Mouse (Mus musculus) MEL (cell line): Measurements from ENCODE around the gene Fryl.

Experiments used
- CTCF ChIP-seq, 3 experiments: IDR thresholded peaks in 2 of 3; conservative IDR thresholded peaks in 1 of 3; 2 replicates each; pipeline ENCODE4 v1.5.1; 2011 to 2012; ENCODE audit warnings: low read length in 3 of 3, low read depth in 2 of 3, mild to moderate bottlenecking in 2 of 3, improper control_type of control experiment in 1 of 3, inconsistent platforms in 1 of 3, mixed read lengths in 1 of 3, moderate library complexity in 1 of 3; ENCODE audit not compliant: control insufficient read depth in 1 of 3, insufficient read depth in 1 of 3, poor library complexity in 1 of 3, severe bottlenecking in 1 of 3
- E2F4 ChIP-seq: IDR thresholded peaks from 2 replicates; pipeline ENCODE4 v1.6.1; 2011; ENCODE audit warnings: low read depth, low read length, improper control_type of control experiment, borderline replicate concordance
- ELF1 ChIP-seq: IDR thresholded peaks from 2 replicates; pipeline ENCODE4 v1.6.1; 2014; ENCODE audit warnings: low read depth, mild to moderate bottlenecking, inconsistent platforms, low read length, improper control_type of control experiment, moderate library complexity
- HCFC1 ChIP-seq: IDR thresholded peaks from 2 replicates; pipeline ENCODE4 v1.6.1; 2012; ENCODE audit warnings: low read depth, mild to moderate bottlenecking, inconsistent platforms, low read length, improper control_type of control experiment, moderate library complexity
- NELFE ChIP-seq: IDR thresholded peaks from 2 replicates; pipeline ENCODE4 v1.6.1; 2011; ENCODE audit warnings: low read depth, low read length, improper control_type of control experiment
- POLR2A ChIP-seq, 2 experiments: IDR thresholded peaks; 2 replicates each; pipeline ENCODE4 v1.6.1; 2011 to 2012; ENCODE audit warnings: low read length in 2 of 2, mild to moderate bottlenecking in 2 of 2, control low read depth in 1 of 2, improper control_type of control experiment in 1 of 2, low read depth in 1 of 2, moderate library complexity in 1 of 2; ENCODE audit not compliant: control insufficient read depth in 1 of 2, insufficient read depth in 1 of 2, poor library complexity in 1 of 2
- RCOR1 ChIP-seq: IDR thresholded peaks from 2 replicates; pipeline ENCODE4 v1.6.1; 2012; ENCODE audit warnings: low read depth, mild to moderate bottlenecking, inconsistent platforms, low read length, improper control_type of control experiment
- SMC3 ChIP-seq: IDR thresholded peaks from 2 replicates; pipeline ENCODE4 v1.6.1; 2011; ENCODE audit warnings: low read depth, low read length, improper control_type of control experiment
- TCF12 ChIP-seq: IDR thresholded peaks from 2 replicates; pipeline ENCODE4 v1.6.1; 2014; ENCODE audit warnings: low read depth, mild to moderate bottlenecking, inconsistent platforms, low read length, improper control_type of control experiment, moderate library complexity
- USF1 ChIP-seq: IDR thresholded peaks from 2 replicates; pipeline ENCODE4 v1.6.1; 2014; ENCODE audit warnings: low read depth, mild to moderate bottlenecking, inconsistent platforms, low read length, improper control_type of control experiment, moderate library complexity

- TF ChIP-seq POLR2A (IDR thresholded peaks at IDR 0.05; ENCODE audit: control insufficient read depth in 1 of 2, insufficient read depth in 1 of 2, low read depth in 1 of 2, low read length in 2 of 2, poor library complexity in 1 of 2) (no peak), CTCF (IDR thresholded peaks at IDR 0.05 in 2 of 3, conservative IDR thresholded peaks at IDR 0.05 in 1 of 3; ENCODE audit: control insufficient read depth in 1 of 3, insufficient read depth in 1 of 3, low read depth in 2 of 3, low read length in 3 of 3, poor library complexity in 1 of 3, severe bottlenecking in 1 of 3) (no peak), HCFC1 (no peak), ELF1 (no peak), USF1 (no peak), TCF12 (no peak), E2F4 (no peak), NELFE (no peak), RCOR1 (no peak), SMC3 (no peak)
Measured at GRCm38 (mm10) chr5:73119969-73120725, 136.3 kb downstream of the Fryl start.
